Mouse (Mus musculus) CD4-positive, CD25-positive, alpha-beta regulatory T cell, adult 4 months (primary cell): Measurements from ENCODE around the gene Ndufs7. TPM values are rescaled to one million over a fixed set of nuclear protein-coding genes. Genes with fewer than 3 reads are reported as not detected.
A peak's percentile ranks its signal among the peaks of the same experiment; 100 is the strongest.

Experiments
- ATAC-seq: one replicate; pipeline ENCODE4 v1.8.0; 2017
- polyA plus RNA-seq, 2 experiments: library from polyadenylated mRNA; unstranded; fragments of 100-300 nt; shearing (Covaris generic); gene quantifications; one replicate each; pipeline ENCODE4 v1.2.1; 2017

Ndufs7 gene
- polyA plus RNA-seq, 2 experiments from 2014 or later = 231 to 237 TPM

- ATAC-seq = peak; percentile 77
Observed at GRCm38 (mm10) chr10:80264341-80265148, 15.6 kb downstream of the Ndufs7 start.

- ATAC-seq = no peak
Observed at GRCm38 (mm10) chr10:80265149-80265486, 16.2 kb downstream of the Ndufs7 start.

DNA sequence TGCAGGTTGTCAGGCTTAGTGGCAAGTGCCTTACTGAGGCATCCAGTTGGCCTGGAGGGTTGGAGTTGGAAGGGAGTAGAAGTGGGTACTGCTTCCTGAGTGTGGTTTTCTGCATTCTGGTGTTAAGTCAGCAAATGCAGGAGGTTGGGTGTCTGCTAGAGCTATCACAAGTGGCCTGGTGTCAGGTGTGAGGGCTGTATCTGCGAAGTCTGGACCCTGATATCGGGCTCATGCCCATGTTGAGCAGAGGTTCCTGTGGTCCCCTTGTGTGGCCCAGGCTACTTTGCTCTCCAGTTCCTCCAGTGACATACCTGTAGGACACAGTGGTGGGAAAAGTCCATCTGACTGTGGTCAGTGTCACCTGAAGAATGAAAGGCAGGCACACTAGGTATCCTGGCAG is 21.2 kb downstream of the Ndufs7 start:
- ATAC-seq = no peak

- no peak for ATAC-seq
Observed at GRCm38 (mm10) chr10:80270734-80271181, 21.8 kb downstream of the Ndufs7 start.

GRCm38 (mm10) chr10:80271186-80271843 is 22.4 kb downstream of the Ndufs7 start:
- peak; percentile 64 for ATAC-seq

DNA sequence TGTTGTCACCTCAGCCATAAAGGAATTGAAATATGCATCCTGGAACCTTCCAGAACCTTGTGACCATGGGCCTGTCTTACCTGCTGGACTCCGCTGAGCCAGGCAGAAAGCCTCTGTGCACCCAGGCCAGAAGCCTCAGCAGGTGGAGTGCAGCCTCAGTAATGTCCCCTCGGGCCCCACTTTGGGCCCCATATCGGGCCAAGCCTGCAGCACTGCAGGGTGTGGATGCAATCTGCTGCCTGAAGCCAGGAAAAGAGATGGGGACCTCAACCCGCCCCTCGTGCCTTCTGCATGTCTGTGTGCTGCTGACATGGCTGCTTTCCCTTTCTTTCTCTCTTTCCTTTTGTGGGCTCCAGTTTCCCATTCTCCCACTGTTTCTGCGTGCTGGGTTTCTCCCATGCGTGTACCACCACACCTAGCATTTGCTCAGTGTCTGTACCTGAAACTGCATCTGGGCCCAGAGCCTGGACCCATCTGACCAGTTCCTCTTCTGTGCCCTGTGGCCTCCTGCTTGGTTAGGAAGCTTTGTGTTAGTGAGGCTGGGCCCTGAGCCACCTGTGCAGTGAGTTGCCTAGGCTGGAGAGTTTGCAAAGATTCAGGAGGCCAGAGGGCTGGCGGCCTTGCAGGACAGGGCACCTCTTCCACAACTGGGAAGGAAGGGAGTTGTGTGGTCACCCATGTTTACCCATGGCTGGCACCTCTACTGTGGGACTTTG is 23.1 kb downstream of the Ndufs7 start:
- no peak for ATAC-seq

- ATAC-seq = no peak
Observed at GRCm38 (mm10) chr10:80273847-80274246, 24.9 kb downstream of the Ndufs7 start.

DNA sequence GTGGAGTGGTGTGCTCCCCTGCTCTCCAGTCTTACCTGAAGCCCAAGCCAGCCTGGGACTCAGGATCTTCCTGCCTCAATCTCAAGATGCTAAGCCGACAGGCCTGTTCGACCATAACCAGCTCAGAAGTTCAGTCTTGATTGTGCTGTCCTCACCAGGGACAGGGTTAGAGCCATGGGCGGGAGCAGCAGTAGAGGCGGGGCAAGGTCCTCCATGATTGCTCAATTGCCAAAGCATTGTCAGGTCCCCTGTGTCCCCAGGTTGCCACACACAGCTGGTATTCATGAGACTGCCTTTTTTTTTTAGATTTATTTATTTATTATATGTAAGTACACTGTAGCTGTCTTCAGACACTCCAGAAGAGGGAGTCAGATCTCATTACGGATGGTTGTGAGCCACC is 27.3 kb downstream of the Ndufs7 start:
- ATAC-seq = no peak

DNA sequence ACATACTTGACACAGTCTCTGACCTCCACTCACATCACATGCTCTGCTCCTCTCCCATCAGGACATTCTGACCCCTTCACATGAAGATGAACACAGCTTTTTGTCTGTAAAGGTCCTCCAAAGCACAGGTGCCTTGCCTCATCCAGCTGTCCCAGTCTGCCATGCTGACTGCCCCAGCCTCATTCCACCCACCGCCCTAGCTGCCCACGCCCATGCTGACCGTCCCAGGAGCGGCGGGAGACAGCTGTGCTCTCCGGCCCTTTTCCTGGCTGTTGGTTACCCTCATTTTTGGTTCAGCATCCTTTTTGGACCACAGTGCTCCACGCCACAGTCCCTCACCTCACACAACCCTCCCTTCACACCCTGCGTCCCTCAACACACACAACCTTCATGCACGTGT is 29.5 kb downstream of the Ndufs7 start:
- no peak for ATAC-seq

- no peak for ATAC-seq
Observed at GRCm38 (mm10) chr10:80279273-80279672, 30.4 kb downstream of the Ndufs7 start.

- ATAC-seq = no peak
Observed at GRCm38 (mm10) chr10:80281304-80281703, 32.4 kb downstream of the Ndufs7 start.

- no peak for ATAC-seq
Observed at GRCm38 (mm10) chr10:80281921-80282371, 33.0 kb downstream of the Ndufs7 start.

- no peak for ATAC-seq
Observed at GRCm38 (mm10) chr10:80282481-80283441, 33.8 kb downstream of the Ndufs7 start.

DNA sequence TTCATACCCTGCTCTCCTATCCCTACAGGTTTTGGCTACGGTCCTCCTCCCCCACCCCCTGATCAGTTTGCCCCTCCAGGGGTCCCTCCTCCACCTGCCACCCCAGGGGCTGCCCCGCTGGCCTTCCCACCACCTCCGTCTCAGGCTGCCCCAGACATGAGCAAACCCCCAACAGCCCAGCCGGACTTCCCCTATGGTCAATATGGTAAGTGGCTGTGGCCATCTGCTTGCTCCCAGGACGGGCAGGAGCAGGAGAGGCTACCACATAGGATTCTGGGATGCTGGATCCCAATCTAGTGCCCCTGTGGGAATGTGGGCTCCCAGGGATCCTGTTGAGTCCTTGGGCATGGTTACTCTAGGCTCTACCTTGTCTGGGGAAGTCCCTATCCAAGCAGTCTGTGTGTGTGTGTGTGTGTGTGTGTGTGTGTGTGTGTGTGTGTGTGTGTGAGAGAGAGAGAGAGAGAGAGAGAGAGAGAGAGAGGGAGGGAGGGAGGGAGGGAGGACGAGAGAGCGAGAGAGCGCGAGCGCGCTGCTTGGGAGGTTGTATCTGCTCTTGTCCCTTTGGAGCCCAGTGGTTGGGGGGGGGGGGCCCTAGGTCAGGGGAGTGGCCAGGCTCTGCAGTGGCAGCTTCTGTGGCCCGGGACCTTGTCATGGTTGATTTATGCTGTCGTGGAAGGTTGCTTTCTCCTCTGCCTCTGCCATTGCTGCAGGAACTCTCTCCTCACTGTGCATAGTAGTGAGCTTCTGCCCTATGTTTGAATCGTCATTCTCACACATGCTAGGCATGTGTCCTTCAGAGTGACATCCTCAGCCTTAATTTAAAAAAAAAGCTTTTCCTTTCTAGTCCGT is 36.5 kb downstream of the Ndufs7 start:
- no peak for ATAC-seq

DNA sequence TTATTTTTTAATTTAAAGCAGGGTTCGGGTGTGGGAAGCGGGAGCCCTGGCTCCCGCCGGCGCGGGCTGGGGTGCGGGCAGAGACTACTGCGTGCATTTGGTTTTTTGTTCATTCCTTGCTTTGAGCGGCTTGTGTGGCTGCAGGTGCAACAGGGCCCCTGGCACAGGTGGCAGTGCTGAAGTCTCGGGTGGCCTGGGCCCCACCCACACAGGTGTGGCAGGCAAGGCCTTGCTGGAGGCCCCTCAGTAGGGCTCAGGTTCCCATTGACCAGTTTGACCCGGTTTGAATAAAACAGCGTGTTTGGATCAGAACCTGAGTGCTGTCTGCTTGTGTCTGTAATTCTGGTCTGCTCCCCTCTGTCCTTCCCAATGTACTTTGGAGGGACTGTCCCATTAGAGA is 39.2 kb downstream of the Ndufs7 start:
- ATAC-seq = no peak

GRCm38 (mm10) chr10:80288657-80289056 is 39.7 kb downstream of the Ndufs7 start:
- no peak for ATAC-seq

GRCm38 (mm10) chr10:80292251-80293146 is 43.6 kb downstream of the Ndufs7 start, which contains the start of gene Rps15:
Rps15 (plus strand) TSS chr10:80292453.
- ATAC-seq = peak; percentile 91

GRCm38 (mm10) chr10:80293325-80293724 is 44.4 kb downstream of the Ndufs7 start:
- ATAC-seq = no peak

GRCm38 (mm10) chr10:80294311-80294710 is 45.4 kb downstream of the Ndufs7 start:
- no peak for ATAC-seq

GRCm38 (mm10) chr10:80294788-80295303 is 45.9 kb downstream of the Ndufs7 start:
- ATAC-seq = no peak
